Mouse (Mus musculus) testis, adult 2 months (tissue): ENCODE data around the gene Cfdp1.

Experiments used
- CTCF ChIP-seq: fragments of 200-500 bp; IDR thresholded peaks from 2 replicates; pipeline ENCODE4 v1.5.1; 2012; ENCODE audit warnings: low read depth, mild to moderate bottlenecking, inconsistent platforms, low read length, moderate library complexity; ENCODE audit not compliant: control insufficient read depth, insufficient read depth, insufficient replicate concordance
- POLR2A ChIP-seq: fragments of 200-500 bp; IDR thresholded peaks from 2 replicates; pipeline ENCODE4 v1.6.1; 2012; ENCODE audit warnings: low read depth, mild to moderate bottlenecking, inconsistent platforms, low read length, moderate library complexity; ENCODE audit not compliant: control insufficient read depth

- TF ChIP-seq POLR2A (no peak), CTCF (no peak)
These were observed 106.0 kb downstream of the Cfdp1 start for GRCm38 (mm10) chr8:111747866-111748649.
